Mouse (Mus musculus): ENCODE data around the gene Ccno.
"Not testable (repeated sequence)": the region's sequence is repeated elsewhere in the genome, so short reads cannot be mapped to it uniquely, and the experiment has no call there.

Ccno gene

DNA sequence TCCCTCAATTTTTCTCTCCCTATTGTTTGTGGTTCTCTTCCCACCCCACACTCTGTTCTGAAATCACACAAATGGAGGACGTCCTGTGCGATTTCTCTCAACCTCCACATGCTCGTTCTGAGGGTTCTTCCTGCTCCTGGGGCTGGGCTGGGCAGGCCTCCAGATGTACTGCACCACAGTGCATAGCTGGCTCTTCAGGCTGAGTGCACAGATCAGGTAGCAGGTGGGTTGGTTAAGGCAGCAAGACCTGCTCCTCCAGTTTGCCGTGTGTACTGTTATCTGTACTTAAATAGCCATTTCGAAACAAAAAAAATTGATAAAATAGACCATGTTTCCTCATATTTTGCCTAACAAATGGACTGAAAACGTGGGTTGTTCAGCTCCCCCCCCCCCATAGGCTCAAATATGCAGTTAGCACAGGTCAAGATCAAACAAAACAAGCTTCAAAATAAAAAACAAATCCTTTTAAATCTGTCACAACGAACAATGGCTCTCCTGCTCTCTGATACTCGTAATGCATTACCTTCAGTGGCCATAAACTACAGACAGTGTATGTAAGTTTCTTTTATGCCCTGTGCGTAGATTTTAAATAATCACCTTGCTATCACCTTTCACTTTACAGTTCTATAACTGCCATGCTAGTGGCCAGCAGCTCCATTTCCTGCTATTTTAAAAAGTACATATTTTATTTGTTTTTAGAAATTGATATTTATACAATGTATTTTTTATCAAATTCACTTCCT is 13.1 kb downstream of the Ccno start:
- DNase-seq (ENCODE audit: low spot score in 2 of 2): peak in 1 of 2 experiments; percentile 16

DNA sequence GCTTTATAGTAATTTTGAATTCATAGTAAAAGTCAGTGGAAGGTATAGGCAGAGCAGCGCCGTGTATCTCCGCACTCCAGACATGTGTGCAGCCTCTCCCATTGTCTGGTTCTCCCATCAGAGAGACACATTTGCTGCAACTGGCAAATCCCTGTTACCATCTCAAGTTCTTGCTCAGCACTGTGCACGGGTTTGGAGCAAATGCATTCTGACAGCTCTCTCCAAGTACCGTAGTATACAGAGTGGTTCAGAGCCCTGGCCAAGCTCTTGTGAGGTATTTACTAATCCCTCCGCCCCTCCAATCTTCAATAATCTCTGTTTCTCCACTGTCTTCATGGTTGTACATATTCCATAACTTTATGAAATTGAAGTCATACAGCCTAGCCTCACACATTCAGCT is 25.1 kb downstream of the Ccno start:
- DNase-seq (ENCODE audit: low spot score in 2 of 2): no peak

DNA sequence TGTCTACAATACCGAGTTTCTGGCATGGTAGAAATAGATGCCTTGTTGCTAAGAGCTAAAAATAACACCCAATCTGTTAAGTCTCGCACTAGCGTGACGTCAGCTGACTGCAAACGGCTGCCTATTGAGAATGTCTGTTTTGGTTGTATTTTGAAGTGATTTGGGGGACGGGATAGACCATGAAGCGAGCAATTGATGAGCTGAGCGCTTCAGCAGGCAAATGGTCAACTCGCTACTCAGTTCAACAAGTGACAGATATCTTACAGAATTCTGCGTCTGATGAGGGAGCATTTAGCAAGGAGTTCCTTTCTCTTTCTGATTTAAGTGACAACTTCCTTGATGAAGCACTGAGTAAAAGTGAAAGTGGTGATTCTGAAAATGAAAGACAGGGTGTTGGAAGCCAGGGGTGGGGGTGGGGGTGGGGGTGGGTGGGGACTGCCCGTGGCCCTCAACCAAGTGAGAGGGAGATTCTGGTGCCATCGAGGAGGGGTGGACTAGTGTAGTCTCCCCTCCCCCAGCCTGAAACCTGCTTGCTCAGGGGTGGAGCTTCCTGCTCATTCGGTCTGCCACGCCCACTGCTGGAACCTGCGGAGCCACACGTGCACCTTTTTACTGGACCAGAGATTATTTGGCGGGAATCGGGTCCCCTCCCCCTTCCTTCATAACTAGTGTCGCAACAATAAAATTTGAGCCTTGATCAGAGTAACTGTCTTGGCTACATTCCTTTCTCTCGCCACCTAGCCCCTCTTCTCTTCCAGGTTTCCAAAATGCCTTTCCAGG is 25.8 kb downstream of the Ccno start:
- DNase-seq (ENCODE audit: low spot score in 2 of 2): not testable (repeated sequence)

DNA sequence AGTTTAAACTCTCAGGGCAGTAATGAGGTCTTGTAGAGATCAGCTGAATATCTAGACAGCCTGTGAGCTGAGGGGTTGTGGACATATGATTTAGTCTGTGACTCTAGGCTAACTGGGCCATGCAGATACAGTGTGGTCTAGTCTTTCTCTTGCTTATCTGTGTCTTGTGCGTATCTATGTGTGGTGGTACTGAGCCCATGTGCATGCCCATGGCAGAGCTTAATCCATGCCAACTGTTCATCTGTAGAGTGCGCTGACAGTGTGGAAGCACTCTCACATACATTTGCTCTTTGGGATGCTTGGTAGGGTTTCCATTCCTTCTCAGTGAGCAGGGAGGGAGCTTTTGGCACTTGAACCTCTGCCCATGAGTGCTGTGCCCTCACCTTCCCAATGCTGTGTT is 33.9 kb downstream of the Ccno start:
- no peak for DNase-seq (ENCODE audit: low spot score in 2 of 2)

DNA sequence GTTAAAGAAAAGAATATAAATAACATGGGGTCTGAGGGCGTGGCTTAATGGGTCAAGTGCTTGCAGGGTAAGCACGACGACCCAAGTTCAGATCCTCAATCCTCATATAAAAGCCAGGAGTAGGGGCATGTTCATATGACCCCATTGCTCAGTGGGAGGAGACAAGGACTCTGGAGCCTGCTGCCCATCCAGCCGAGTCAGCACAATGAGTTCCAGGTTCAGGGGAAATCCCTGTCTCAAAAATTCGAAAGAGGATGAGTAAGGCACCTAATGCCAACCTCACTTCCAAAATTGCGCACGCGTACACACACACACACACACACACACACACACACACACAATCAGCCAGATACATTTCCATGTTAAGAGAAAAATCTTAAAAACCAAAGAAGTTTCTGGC is 34.9 kb downstream of the Ccno start:
- no peak for DNase-seq (ENCODE audit: low spot score in 2 of 2)

DNA sequence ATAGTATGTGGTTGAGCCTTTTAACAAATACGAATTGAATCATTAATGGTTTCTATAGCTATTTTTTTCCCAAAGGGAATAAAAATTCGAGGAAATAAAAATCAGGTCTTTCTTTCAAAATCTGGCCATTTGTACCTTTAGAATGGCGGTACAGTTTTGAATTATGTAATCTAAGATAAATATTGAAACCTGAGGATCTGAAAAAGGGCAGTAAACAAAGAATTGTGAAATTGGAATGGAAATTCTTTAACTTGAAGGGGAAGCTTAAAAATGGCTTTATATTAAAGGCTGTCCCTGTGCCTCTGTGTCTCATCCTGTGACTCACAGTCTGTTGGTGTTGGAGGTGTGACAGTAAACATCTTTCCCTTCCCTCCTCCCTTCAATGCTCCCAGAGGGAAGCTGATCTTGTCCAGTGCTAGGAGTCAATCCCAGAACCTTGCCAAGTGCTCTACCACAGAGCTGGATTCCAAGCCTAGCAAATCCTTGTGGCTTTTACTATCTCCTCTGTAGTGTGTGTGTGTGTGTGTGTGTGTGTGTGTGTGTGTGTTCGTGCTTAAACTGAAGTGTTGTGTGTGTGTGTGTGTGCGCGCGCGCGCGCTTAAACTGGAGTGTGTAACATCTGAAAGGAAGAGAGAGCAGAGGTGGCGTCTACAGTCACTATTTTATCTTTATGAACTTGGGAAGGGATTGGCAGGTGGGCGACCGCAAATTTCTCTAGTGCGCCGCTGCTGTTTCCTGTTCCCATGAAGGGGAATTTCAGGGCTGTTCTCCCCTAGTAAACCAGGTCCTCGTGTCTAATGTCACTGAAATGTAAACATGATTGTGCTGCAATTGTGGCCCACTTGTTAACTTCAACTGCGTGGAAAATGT is 35.9 kb downstream of the Ccno start:
- DNase-seq (ENCODE audit: low spot score in 2 of 2): no peak

DNA sequence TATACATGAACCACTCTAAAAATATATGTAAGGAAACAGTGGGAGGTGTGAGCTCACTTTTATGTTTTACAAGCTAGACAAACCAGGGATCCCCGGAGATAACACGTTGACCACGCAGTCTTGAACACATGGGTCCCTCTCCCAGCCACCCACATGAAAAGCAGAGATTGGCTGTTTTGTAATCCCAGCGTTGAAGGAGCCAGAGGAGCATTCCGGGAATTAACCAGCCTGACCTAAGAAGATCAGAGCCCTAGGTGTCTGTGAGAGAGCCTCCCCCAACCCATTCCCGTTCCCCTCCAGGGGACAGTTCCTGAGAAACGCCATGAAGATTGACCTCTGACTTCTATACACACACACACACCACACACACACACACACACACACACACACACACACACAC is 43.7 kb downstream of the Ccno start:
- no peak for DNase-seq (ENCODE audit: low spot score in 2 of 2)

DNA sequence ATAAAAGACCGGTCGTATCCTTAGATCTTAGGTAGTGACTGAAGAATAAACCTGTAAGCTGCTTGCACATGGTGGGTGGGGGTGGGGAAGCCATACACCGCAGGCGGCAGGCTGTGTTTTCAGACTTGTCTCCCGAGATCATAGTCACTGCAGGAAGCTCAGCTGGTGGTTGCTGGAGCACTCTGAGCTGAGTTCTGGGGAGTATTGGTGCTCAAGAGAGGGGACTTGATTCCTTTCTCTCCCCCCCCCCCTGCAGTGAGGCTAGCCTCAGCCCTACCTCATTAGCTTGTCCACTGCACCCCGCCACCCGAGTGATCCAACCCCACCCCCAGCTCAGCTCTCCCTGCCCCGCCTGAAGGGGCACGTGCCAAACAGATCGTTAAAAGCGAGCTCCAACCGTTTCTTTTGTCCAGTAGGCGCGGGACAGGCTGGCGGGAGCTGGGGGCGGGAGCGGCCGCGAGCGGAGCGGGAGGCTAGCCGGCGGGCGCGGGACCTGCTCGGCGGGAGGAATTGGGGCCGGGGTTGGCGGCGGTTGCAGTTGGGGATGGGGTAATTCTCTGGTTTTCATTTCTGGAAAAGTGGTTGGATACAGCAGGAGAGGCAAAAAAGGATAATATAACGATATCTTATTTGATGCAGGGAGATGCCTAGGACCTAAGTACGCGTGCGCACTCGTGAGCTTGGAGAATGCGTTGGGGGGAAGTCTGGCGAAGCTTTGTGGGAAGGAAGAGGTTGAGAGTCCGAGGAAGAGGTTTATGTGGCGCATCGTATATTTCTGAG is 44.4 kb downstream of the Ccno start:
- peak; percentile 57 to 64 for DNase-seq (ENCODE audit: low spot score in 2 of 2)

DNA sequence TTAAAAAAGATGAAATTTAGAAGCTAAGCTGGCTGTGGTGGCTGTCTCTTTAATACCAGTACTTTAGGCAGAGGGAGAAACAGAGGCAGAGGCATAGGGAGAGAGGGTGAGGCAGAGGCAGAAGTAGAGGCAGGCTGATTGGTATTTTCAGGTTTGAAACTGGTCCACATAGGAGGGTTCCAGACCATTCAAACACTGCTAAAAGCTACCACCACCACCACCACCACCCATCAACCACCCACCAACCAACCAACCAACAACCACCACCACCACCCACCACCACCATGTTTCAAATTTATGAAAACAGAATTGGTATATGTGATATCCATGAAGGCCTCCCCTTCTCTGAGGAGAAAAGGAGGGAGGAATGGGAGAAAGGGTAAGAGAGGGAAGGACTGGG is 45.2 kb downstream of the Ccno start:
- DNase-seq (ENCODE audit: low spot score in 2 of 2): no peak

DNA sequence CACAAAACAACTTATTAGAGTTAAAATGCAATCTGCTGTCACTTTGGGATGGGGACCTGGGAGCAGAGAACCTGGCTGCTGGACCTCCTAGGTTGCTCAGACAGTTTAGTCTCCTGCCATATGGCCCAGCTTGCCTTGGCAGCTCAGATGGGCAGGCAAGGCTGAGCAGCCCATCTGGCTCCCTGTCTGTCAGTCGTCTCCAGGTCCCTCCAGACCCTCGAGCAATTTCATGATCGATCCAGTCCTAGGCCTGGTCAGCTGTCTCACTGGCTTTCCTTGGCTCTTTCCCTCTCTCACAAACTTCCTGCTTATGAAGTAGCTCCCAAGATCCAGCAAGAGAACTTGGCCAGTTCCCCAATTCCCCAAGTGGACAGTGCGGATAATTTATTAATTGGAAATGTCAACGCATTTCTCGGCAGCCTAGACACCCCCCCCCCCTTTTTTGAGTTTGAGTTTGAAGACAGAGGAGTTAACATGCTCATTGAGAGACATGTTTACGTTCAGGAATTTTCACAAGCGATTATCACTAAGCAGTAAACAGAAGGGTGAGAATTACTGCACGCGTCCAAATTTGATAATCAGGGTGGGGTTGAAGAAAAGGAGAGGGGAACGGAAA is 46.8 kb downstream of the Ccno start:
- no peak for DNase-seq (ENCODE audit: low spot score in 2 of 2)

DNA sequence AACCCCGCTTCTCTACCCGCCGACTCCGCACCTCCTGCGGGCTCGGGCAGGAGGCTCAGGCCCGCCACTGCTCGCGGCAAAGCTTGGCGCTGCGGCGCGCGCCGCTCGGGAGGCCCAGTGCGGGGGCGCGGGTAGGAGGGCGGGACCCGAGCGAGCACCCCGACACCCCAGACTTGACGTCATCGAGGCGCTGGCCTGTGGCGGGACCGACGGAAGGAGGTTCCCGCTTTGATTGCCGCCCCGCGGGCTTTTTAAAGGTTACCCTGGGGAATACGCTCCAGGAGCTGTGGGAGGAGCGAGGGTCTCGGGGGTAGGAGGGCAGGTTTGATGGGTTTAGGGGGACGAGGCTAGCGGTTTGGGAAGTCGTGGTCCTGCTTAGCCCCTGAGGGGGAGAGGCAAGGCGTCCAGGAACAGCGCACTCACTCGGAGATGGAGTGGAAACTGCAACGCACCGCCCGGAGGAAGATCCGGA is 47.4 kb downstream of the Ccno start, which contains the start of gene Cdc20b:
Gene Cdc20b, plus strand, starts transcription at position 162 of the 472 bp plus-strand sequence.
- DNase-seq (ENCODE audit: low spot score in 2 of 2): peak; percentile 50 to 68

DNA sequence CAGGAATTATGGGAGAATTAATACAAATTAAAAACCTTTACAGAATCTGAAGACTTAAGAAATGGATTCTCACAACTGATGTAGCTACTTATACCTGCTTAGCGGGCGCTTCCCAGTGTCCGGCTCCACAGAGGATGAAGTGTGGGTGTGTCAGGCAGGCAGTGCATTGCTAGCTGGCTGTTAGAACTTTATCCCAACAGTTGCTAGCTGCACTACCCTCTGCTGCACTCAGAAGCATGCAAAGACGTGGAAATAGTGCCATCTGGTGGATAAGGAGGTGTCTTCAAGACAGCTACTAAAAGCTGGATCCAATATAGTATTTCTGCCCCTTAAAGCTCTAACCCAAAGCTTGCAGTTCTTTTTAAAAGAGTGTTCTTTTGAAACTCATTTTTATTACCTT is 48.2 kb downstream of the Ccno start:
- peak; percentile 82 to 83 for DNase-seq (ENCODE audit: low spot score in 2 of 2)

All from right cerebral cortex, postnatal 10 days (tissue).